Mouse (Mus musculus): ENCODE results near the gene Kif23.

The Kif23 gene

GRCm38 (mm10) chr9:61902445-61902844 lies 44.1 kb downstream of the Kif23 start:
- no peak for DNase-seq

- DNase-seq = no peak
These were observed 45.0 kb downstream of the Kif23 start for GRCm38 (mm10) chr9:61901574-61901973.

GRCm38 (mm10) chr9:61899804-61900203 lies 46.8 kb downstream of the Kif23 start:
- DNase-seq = peak; percentile 76

GRCm38 (mm10) chr9:61898401-61898800 lies 48.2 kb downstream of the Kif23 start:
- peak; percentile 81 for DNase-seq

- no peak for DNase-seq
These were observed 51.6 kb downstream of the Kif23 start for GRCm38 (mm10) chr9:61895014-61895413.

- DNase-seq = no peak
These were observed 56.7 kb downstream of the Kif23 start for GRCm38 (mm10) chr9:61889855-61890254.

GRCm38 (mm10) chr9:61887661-61888379 lies 58.8 kb downstream of the Kif23 start:
- DNase-seq = no peak

GRCm38 (mm10) chr9:61885964-61886363 lies 60.6 kb downstream of the Kif23 start:
- DNase-seq = no peak

- DNase-seq = no peak
These were observed 61.6 kb downstream of the Kif23 start for GRCm38 (mm10) chr9:61884936-61885335.

- DNase-seq = no peak
These were observed 62.2 kb downstream of the Kif23 start for GRCm38 (mm10) chr9:61884375-61884774.

GRCm38 (mm10) chr9:61882179-61882578 lies 64.4 kb downstream of the Kif23 start:
- no peak for DNase-seq

- DNase-seq = peak; percentile 65
These were observed 67.7 kb downstream of the Kif23 start for GRCm38 (mm10) chr9:61878889-61879288.

- DNase-seq = peak; percentile 22
These were observed 69.0 kb downstream of the Kif23 start for GRCm38 (mm10) chr9:61877373-61878112.

- peak; percentile 19 for DNase-seq
These were observed 73.2 kb downstream of the Kif23 start for GRCm38 (mm10) chr9:61873325-61873724.

- no peak for DNase-seq
These were observed 74.2 kb downstream of the Kif23 start for GRCm38 (mm10) chr9:61872246-61872941.

GRCm38 (mm10) chr9:61871839-61872238 lies 74.7 kb downstream of the Kif23 start:
- DNase-seq = no peak

GRCm38 (mm10) chr9:61867659-61868058 lies 78.9 kb downstream of the Kif23 start:
- DNase-seq = no peak
